Mouse (Mus musculus) stomach, postnatal 0 days (tissue): ENCODE measurements around the gene Gm13889.

Experiments
- CTCF ChIP-seq: IDR thresholded peaks from 2 replicates; pipeline ENCODE4 v1.5.1; 2016; ENCODE audit warnings: antibody characterized with exemption, low read depth, mild to moderate bottlenecking, moderate library complexity
- EP300 ChIP-seq: optimal IDR thresholded peaks from 2 replicates; pipeline ENCODE3; 2016; ENCODE audit warnings: antibody characterized with exemption

DNA sequence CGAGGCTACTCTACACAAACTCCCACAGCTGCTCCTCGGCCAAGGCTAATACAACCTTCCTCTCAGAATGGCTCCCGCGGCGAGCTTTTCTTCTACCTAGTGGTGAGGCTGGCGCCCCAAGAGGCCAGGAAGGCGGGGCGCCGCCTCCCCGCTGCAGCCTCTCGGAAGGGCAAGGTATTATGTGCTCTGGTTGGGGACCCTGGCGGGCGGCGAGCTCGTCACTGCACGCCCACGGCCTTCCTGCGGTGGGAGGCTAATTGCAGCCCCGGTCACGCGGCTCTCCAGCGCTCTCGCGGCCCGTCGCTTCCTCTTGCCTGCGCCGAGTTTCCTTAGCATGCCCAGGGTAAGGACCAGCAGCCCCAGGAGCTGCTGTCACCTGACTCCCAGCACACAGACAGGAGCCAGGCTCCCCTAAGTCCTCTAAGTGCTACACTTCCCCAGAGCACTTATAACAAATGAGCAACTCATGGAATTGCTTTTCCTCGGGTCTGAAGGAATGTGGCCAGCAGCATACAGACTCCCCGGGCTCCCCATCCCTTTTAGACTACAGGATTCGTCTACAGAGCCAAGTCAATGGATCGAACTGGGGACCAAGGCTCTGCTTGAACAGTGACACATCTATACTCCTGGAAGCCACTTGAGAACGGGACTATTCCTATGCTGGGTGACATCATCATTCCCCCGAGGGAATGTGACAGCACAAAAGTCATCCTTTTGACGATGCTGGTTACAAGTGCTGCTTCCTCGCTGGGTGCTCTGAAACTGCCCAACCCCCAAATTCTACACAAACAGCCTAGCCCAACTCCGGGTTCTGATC, 19.6 kb upstream of the Gm13889 start:
- TF ChIP-seq CTCF: peak; percentile 57
- no peak for TF ChIP-seq EP300
